Mouse (Mus musculus) heart, postnatal 36 days (tissue): ENCODE data around the gene Tmem221. TPM values are rescaled to one million over a fixed set of nuclear protein-coding genes. Genes with fewer than 3 reads are reported as not detected.
"Not testable (repeated sequence)": the region's sequence is repeated elsewhere in the genome, so short reads cannot be mapped to it uniquely, and the experiment has no call there.

ENCODE experiments used
- DNase-seq, 2 experiments: peaks; one replicate each; pipeline ENCODE4 v3.0.0; 2021 to 2022
- intact Hi-C: fragments of 180-260 bp; cut with DNase I; formaldehyde crosslinking; loops from one replicate; pipeline ENCODE4 v1.15.1; 2025
- total RNA-seq, 2 experiments: library from RNA; stranded (reverse); gene quantifications; 2 replicates each; pipeline ENCODE4 v1.2.3; 2021

Tmem221 gene
- total RNA-seq, 2 experiments from 2014 or later: 0.22 TPM; not detected in 1

DNA sequence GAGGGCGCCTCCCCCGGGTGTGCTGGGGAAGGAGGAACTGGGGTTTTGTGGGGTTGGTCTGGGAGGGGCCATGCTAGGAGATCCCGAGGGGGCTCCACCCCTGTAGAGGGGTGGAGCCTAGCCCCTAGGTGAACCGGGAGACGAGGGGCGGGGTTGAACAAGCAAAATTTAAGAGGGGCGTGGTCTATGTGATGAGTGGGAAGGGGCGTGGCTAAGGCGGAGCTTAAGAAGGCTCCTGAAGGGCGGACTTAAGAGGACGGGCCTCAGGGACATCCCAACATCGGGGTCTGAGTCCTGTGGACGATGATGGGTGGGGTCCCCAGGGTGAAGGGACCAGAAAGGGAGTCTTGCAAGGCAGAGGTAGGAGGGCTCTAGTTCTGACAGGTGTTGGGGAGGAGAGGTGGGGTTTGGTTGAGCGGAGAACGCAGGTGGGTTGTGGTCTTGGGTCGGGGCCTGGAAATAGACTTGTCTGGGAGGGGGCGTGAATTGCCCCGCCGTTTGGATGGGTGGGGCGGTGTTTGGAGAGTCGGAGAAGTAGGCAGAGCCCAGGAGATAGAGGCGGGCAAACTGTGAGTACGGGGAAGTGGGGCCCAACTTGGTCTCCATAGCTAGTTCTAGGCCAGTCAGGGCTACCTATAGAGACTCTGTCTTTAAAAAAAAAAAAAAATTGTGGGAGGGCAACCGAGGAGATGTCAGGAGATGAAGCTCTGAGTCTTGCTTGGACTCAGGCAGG is 453 bp upstream of the Tmem221 start:
- intact Hi-C loops: no loop called here
- peak; percentile 43 to 63 for DNase-seq

DNA sequence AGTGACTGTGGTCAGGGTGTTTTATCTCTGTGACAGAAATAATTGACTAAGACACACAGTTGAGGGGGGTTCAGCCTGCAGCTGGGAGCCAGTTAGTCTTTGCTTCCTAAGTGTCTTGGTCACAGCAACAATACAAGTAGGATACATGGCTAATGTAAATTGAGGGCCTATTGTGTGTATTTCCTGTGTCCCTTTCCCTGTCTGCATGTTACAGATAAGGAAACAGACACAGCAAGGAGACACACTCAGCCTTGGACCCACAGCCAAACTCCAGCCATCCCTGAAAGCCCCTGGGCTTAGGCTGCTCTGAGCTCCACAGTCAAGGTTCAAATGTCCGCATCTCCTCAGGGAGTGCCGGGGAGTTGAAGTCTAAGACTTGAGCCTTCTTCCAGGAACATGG is 4.0 kb downstream of the Tmem221 start:
- intact Hi-C loops: no loop called here
- DNase-seq: no peak

DNA sequence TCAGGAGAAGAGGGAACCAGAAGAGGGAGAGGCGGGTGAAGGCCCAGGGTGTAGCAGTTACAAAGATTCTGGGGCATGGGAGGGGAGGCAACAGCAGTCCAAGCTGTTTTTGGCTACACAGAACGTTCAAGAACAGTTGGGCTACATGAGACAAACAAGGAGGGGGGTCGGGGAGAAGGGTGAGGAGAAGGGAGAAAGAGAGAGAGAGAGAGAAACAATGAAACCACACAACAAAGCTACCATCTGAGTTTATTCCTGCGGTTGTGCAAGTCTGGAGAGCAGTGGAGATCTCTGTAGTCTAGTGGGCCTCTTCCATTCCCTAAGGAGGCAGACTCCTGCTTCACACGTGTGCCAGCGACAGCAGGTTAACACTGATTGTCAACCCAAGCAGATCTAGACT is 4.7 kb downstream of the Tmem221 start:
- intact Hi-C loops: no loop called here
- no peak for DNase-seq

DNA sequence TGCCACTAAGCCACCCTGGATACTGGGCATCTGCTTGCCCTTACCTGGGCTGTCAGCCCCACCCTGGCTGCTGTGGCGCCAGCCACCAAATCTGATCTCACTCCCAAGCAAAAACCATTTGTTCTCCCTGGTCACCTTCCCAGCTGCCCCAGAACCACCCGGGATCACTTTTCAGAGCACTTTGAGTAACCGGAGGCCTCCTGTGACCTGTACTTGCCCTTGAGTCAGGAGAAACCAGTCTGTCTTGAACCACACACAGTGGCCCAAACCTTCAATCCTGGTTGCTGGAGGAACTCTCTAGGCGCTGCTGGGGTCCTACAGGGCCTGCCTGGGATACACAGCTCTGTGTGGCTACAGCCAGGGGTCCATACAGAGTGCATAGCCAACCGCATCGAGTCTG is 5.9 kb downstream of the Tmem221 start:
- intact Hi-C loops: no loop called here
- DNase-seq: no peak

DNA sequence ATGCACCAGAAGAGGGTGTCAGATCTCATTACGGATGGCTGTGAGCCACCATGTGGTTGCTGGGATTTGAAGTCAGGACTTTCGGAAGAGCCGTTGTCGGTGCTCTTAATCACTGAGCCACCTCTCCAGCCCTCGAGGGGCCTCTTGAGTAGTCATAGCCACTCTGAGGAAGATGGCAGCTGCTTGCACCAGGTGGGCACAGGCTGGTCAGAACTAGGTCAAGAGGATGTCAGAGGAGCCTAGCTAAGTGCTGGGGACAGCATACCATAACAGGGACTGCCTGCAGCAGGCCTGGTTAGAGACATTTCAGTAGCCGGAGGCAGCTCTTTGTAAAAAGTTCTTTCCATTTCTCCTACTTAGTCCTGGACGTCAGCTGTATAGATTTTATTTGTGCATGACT is 7.9 kb downstream of the Tmem221 start:
- DNase-seq: no peak
- intact Hi-C loops: no loop called here

DNA sequence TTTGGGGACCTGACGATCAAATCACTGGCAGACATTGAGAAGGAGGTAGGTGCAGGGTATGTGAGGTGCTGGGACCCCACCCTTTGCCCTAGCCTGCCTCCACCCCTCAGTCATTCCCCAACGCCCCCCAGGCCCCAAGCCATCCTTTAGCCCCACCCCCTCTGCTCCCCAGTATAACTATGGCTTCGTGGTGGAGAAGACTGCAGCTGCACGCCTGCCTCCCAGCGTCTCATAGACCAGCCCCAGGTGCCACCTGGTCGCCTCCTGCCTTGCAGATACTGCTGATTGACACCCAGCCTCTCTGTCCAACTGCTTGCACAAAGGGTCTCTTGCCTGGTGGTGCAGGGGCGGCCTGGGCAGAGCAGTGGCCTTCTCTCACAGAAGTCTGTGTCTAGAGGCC is 11.1 kb downstream of the Tmem221 start:
- no peak for DNase-seq
- intact Hi-C loops: no loop called here

DNA sequence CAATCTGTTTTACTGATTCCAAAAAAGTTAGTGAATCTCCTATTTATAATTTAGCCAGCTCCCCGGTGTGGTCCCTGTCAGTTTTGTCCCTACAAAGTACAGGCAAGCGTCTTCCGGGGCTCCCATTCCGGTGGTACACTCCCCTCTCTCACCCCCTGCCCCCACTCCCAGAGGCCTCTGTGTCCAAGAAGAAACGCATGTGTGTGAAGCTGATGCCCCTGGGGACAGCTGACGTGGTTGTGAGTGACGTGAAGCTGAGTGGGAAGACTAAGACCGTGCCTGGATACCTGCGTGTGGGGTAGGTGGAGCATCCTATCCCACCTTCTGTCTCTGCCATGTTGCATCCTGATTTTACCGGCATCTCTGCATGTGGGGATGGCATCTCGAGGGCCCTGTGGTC is 13.6 kb downstream of the Tmem221 start:
- intact Hi-C loops: no loop called here
- no peak for DNase-seq

DNA sequence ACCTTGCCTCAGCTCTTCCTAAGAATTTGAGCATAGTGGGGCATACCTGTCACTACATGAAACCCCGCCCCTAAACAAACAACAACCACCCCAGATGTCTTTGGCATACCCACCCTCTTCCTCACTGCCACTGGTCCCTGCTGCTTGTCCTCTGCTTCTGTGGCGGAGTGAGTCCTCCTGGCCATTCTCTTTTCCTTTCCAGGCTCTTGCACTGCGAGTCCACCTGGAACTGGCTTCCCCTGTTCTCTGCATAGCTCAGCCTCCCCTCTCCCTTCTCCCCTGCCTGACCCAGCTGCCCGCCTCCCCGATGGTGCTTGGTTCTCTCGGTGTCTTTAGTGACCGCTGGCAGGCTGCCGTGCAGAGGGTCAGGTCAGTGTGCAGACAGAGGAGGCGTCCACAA is 14.9 kb downstream of the Tmem221 start:
- no peak for DNase-seq
- intact Hi-C loops: no loop called here

DNA sequence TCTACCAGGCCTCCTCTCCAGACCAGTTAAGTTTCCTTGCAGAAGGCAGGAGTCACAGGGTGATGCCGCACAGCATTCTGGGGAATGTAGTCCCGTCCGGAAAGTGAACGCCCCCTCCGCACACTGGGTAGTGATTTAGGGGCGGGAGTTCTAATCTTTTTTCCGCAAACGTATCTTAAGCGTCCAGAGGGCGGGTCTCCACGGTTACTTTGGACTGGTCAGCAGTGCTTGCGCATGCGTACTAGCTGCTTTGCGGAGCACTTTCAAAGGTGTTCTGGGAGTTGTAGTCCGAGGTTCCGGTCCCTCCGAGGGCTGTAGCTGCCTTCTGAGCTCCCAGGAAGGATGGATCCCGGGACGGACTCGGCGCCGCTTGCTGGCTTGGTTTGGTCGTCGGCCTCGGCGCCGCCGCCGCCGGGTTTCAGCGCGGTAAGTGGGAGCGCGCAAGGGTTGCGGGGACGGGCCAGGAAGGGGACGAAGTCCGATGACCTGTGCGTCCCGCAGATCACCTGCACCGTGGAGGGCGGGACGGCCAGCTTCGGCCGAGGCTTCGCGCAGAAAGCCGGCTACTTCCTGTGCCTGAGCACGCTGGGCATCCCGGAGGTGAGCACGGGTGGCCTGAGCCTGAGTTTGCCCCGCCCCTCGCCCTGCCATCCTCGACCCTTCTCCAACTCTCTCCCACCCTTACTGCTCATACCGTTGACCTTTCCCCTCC is 15.9 kb downstream of the Tmem221 start, which contains the start of gene Mvb12a:
Mvb12a (plus strand) TSS at position 291 of the 712 bp plus-strand sequence.
- peak; percentile 92 to 94 for DNase-seq
- intact Hi-C loops: no loop called here

DNA sequence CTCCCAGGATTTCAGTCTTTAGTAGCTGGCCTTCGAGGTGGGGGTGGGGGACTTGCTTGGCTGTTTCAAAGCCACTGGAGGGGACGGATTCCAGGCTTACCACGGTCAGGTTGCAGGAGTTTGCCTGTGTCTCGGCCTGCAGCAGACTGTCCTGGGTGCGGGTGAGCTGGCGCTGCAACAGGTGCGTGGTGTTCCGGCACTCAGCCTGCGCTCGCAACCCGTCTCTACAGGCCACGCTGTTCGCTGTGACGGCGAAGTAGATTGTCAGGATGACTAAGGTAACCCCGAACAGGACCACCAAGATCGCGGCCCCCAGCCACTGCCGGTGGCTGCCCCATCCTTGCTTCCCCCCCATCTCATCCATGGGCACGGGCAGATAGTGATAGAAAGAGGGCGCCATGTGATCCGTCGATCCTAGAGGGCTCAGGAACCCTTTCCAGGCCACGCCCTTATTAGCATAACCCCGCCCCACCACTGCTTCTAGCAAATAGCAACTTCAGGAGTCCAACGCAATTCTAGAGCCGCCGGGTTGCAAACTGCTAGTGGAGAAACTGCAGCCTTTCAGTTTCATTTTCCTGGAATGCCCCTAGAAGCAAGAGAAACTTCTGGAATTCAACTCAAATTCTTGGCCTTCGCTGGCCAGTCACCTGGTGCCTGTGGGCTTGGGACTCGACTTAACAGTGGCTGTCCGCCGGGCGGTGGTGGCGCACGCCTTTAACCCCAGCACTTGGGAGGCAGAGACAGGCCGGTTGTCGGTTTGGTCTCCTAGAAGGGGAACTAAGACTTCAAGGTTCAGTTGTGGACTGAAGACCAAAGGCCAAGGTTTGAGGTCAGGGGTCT is 21.4 kb downstream of the Tmem221 start, which contains the start of gene Bst2:
Bst2 (minus strand) TSS at position 429 of the 840 bp plus-strand sequence.
- intact Hi-C loops: no loop called here
- DNase-seq: peak; percentile 85 to 90

DNA sequence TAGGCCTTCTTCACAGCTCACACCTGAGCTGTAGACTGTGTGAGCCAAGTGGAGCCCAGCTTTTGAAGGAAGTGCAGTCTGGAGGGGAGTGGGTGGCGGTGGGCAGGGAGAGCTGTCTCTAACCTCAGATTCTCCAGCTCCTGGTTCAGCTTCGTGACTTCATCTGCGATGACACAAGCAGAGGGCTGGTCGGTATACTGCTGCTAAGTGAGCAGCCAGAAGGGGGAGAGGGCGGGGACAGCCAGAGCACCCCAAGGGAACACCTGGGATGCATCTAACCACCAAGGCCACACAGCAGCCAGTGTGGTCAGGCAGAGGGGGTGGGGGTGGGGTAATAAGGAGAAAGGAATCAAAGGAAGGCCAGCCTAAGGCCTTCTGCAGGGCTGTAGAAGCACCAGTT is 23.0 kb downstream of the Tmem221 start:
- no peak for DNase-seq
- intact Hi-C loops: no loop called here

DNA sequence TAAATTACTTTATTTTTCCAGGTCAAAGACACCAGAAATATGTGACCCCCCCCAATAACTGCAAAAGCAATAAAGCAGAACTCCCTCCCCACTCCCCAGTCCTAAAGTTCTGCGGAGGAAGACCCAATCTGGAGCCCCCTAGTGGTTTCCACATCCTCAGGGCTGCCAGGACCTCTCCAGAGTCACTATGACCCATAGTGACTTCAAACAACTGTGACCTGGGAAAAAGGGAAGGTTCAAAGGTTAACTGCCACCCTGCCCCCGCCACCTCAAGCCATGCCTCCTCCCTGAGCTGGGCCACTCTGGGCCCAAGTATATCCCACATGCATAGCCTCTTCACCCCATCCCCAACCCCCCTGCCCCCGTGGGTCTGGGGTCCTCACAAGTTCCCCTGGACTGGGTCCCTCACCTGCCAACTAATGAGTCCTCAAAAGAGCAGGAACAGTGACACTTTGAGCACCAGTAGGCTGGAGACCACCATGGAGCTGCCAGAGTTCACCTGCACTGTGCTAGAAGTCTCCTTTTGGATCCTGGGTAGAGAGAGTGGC is 24.3 kb downstream of the Tmem221 start:
- intact Hi-C loops: no loop called here

DNA sequence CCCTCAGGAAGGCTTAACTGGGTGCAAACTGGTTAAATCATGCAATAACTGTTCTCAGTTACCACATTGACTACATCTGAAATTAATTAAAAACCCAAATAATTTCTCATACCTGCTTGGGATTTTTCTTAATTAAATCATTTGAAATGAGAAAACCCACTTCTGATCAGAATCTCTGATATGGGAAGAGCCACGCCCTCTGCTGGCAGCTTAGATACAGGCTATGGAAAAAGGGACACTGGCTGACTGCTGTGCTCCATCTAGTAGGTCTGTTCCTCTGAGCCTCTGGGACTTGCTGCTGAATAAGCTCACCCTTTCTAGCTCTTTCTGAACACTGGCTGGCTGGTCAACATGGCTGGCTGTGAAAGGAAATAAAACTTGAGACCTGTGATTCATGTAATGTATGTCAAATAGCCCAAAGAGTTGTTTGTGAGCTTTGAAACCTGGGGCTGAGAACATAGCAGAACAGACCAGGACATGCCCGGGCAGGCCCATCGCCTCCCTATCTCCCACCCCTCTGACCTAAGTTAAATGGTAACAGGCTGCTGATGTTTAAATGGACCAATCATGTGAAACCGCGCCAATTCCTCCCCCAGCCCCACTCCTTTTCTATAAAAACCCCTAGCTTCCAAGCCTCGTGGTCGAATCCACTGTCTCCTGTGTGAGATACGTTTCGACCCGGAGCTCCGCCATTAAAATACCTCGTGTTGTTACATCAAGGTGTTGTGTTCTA is 27.8 kb downstream of the Tmem221 start:
- intact Hi-C loops, DNase-seq: not testable (repeated sequence)

More for the DNA sequence above, 24.3 kb downstream of the Tmem221 start:
- DNase-seq: no peak

DNA sequence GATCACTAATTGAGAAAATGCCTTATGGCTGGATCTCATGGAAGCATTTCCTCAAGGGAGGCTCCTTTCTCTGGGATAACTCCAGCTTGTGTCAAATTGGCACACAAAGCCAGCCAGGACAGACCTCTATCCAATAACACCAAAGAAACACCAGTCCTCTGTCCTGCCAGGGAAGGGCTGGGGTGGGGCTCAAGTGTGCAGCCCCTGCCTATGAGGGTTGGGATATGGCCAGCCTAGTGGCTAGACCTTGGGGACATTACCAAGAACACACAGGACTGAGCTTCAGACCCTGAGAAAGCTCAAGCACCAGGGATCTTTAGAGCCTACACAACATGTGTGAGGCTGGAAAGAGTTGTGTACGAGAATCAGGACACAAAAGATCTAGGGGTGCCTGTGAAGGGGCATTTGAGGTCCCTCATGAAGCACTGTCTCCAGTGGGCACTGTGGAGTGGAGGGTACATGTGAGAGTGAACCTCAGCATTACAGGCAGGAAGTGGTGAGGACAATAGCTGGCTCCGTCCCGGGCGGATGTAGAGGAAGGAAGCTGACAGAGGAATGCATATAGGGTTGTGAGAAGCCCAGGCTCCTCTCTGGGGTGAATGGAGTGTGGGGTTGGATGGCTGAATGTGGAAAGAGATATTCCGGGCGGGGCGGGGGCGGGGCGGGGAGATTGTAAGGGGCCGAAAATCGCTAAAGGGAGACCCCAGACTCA is 30.2 kb downstream of the Tmem221 start:
- DNase-seq: peak in 1 of 2 experiments; percentile 41
- intact Hi-C loops: no loop called here

DNA sequence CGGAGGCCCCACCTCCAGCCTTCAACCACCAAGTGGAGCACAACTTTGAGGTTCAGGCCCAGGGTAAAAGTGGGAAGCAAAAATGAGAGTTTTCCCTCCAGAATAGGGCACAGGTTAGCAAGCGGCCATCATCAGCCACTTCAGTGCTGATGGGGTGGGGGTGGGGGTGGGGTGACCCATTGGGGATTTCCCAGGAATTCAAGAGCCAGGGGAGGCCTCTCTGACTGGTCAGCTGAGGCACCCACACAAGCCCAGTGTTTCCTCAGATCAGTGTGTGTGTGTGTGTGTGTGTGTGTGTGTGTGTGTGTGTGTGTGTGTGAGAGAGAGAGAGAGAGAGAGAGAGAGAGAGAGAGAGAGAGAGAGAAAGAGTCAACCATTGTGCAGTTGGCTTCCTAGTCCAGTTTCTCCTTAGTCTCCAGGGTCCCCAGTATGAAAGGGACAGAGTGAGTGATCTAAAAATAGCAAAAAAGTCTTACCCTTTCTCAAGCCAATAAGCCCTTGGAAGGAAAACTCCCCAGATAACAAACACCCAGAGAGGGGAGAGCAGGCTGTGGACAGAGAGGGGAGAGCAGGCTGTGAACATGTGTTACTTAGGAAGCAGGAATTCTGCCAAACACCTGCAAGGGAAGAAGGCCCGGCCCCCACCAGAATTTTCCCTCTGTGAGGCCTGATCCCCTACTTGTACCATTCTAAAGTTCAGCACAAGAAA is 31.4 kb downstream of the Tmem221 start:
- no peak for DNase-seq
- intact Hi-C loops: no loop called here

DNA sequence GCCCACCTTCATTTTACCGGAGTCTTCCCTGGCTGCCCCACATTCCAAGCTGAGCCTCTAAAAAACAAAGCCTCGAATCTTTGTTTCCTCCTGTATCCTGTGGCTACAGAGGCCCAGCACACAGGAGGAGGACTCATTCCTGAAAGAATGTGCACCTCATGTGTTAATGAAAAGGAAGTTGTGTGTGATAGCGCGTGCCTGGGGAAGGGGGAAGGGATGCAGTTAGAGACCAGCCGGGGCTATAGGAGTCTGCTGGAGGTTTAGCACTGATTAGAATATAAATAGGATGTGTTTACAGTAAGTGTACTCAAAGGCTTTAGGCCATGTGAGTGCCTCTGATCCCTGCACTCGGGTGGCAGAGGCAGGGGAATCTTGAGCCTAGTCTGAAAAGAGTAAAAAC is 32.4 kb downstream of the Tmem221 start:
- DNase-seq: no peak
- intact Hi-C loops: no loop called here

DNA sequence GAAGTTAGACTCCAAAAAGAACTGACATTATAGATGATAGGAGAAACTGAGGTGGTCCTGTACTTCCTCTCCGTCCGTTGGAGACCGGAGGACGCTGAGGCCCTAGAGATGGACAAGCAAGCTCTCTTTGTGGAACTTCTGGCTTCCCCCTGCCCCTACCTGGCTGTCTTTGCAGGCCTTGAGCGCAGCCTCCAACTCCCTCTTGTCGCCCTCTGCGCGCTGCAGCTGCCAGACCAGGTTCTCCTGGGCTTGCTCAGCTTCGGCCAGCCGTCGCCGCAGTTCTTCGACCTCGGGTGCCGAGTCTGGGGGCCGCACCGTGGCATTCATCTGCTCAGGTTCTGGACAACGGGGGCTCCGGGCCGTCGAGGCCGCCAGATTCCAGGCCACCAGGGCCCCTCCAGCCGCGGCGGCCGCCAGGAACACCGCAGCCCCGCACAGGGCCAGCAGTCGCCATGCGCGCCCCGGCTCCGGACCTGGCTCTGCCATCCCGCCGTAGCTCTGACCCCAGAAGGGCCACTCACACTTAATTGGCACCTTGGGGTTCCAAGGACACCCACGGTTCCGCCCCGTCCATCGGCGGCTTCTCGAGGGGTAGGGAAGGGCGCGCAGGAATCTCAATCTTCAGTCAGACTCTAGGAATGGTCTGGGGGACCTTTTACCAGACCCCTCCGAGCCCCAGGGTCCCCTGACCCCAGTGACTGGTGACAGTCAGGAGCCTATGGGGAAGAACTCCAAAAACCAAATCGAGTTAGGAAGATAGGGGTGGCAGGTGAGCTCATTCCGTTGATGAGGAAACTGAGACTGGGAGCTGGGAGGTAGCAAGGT is 33.2 kb downstream of the Tmem221 start, which contains the start of gene Ccdc194:
Ccdc194 (minus strand) TSS at position 486 of the 825 bp plus-strand sequence.
- intact Hi-C loops: no loop called here
- no peak for DNase-seq

DNA sequence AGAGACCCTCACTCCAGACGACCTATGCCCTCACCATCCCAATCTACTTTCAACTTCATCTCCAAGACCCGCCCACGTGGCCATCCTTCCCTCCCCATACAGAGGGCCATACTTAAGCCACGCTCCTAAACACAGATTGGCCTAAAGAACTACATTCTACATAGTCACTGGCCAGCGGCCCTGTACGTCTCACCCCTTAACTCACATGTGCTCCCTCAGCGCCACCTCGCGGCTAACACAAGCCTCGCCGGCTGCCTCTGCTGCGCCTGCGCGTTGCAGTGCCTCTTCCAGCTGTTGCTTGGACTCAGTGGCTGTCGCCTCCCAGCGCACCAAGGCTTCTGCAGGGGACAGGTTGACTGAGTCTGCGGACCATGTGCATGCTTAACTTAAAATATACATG is 37.0 kb downstream of the Tmem221 start:
- peak; percentile 98 to 99 for DNase-seq
- intact Hi-C loops: loop anchor here (1.0 kb wide), 2 partner anchors 26 to 80 kb away; no protein-coding TSS in a partner anchor
